Mouse (Mus musculus) stomach, postnatal 0 days (tissue): ENCODE measurements at regions not wholly inside any gene's neighbourhood (a gene's known extent, or its start where the extent isn't known, plus 50 kb on each side); places are given as distances from the start of the nearest gene placed in this dataset.

Experiments used
- CTCF ChIP-seq: IDR thresholded peaks from 2 replicates; pipeline ENCODE4 v1.5.1; 2016; ENCODE audit warnings: antibody characterized with exemption, low read depth, mild to moderate bottlenecking, moderate library complexity
- EP300 ChIP-seq: optimal IDR thresholded peaks from 2 replicates; pipeline ENCODE3; 2016; ENCODE audit warnings: antibody characterized with exemption

DNA sequence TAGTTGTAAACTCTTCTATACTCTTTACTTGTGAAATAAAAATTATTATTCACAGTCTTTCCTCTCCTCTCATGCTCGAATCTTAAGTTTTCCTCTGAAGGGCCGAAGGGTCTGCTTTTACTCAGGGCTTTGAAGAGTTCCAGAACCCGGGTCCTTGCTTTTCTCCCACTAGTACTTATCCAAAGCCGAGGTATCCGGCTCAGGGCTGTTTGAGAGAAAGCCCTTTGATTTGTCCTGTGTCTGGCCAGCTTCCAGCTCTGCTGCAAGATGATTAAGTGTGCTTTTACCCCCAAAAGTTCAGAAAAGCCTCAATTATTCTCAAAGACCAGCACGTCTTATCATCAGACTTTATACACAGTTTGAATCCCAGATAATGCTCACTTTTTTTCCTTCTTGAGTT, 88.7 kb upstream of the Tcf21 start:
- no peak for TF ChIP-seq CTCF
- TF ChIP-seq EP300 = no peak
